Mouse (Mus musculus) mouse embryonic stem cell (cell line): ENCODE results near the gene Arhgap23.

ENCODE experiments used
- in situ Hi-C, 2 experiments: fragments of 300-500 bp; cut with MboI; formaldehyde crosslinking; loops; 1 replicate in 1 of 2; 3 replicates in 1 of 2; pipeline ENCODE4 v1.14.3; 2019 to 2020; ENCODE audit warnings: low sequenced_read_pairs in 2 of 2, low pct_unique_long_range_greater_than_20kb in 1 of 2, mixed read lengths in 1 of 2; ENCODE audit not compliant: unreplicated experiment in 1 of 2

Gene Arhgap23

GRCm38 (mm10) chr11:97403614-97404183, 11.6 kb upstream of the Arhgap23 start:
- in situ Hi-C loops, result no loop called here

GRCm38 (mm10) chr11:97404184-97404760, 11.1 kb upstream of the Arhgap23 start:
- in situ Hi-C loops, result no loop called here

- in situ Hi-C loops, result no loop called here
Observed at GRCm38 (mm10) chr11:97404761-97405190, 10.6 kb upstream of the Arhgap23 start.

GRCm38 (mm10) chr11:97406094-97406951, 9.0 kb upstream of the Arhgap23 start:
- in situ Hi-C loops, result no loop called here

- in situ Hi-C loops, result no loop called here
Observed at GRCm38 (mm10) chr11:97407456-97407855, 7.9 kb upstream of the Arhgap23 start.

- in situ Hi-C loops, result no loop called here
Observed at GRCm38 (mm10) chr11:97408171-97408570, 7.2 kb upstream of the Arhgap23 start.

- in situ Hi-C loops, result no loop called here
Observed at GRCm38 (mm10) chr11:97410958-97411357, 4.4 kb upstream of the Arhgap23 start.

- in situ Hi-C loops, result no loop called here
Observed at GRCm38 (mm10) chr11:97412117-97412516, 3.2 kb upstream of the Arhgap23 start.

- in situ Hi-C loops, result no loop called here
Observed at GRCm38 (mm10) chr11:97412808-97413347, 2.5 kb upstream of the Arhgap23 start.

GRCm38 (mm10) chr11:97415712-97416636, 641 bp downstream of the Arhgap23 start:
- in situ Hi-C loops, result no loop called here

- in situ Hi-C loops, result no loop called here
Observed at GRCm38 (mm10) chr11:97416637-97417035, 1.3 kb downstream of the Arhgap23 start.

GRCm38 (mm10) chr11:97418834-97419539, 3.7 kb downstream of the Arhgap23 start:
- in situ Hi-C loops, result no loop called here

- in situ Hi-C loops, result no loop called here
Observed at GRCm38 (mm10) chr11:97419540-97419900, 4.2 kb downstream of the Arhgap23 start.

- in situ Hi-C loops, result no loop called here
Observed at GRCm38 (mm10) chr11:97422507-97422906, 7.2 kb downstream of the Arhgap23 start.

- in situ Hi-C loops, result no loop called here
Observed at GRCm38 (mm10) chr11:97424092-97424692, 8.9 kb downstream of the Arhgap23 start.

- in situ Hi-C loops, result loop anchor here in 1 of 2 experiments (5.0 kb wide), 1 partner anchor 47 kb away; no protein-coding TSS in a partner anchor
Observed at GRCm38 (mm10) chr11:97424802-97425201, 9.5 kb downstream of the Arhgap23 start.
